Mouse (Mus musculus) MEL (cell line): ENCODE results near the gene Smc1b. TPM values are rescaled to one million over a fixed set of nuclear protein-coding genes. Genes with fewer than 3 reads are reported as not detected.

Experiments
- DNase-seq: peaks from one replicate; pipeline ENCODE4 v3.0.0; 2011; ENCODE audit warnings: low read depth, low spot score
- H3K27ac ChIP-seq: 2 replicates; pipeline ENCODE4 v1.5.1; 2012; ENCODE audit warnings: low read depth, mild to moderate bottlenecking, control low read depth, low read length, moderate library complexity; ENCODE audit not compliant: control insufficient read depth
- H3K27me3 ChIP-seq, 2 experiments: fragments of 150-350 bp in 1 of 2; sonication (generic) in 1 of 2; 2 replicates each; pipeline ENCODE4 v1.6.1; 2012; ENCODE audit warnings: low read length in 2 of 2, mild to moderate bottlenecking in 2 of 2, improper control_type of control experiment in 1 of 2, moderate library complexity in 1 of 2; ENCODE audit not compliant: insufficient read depth in 2 of 2, control insufficient read depth in 1 of 2
- H3K36me3 ChIP-seq, 2 experiments: 2 replicates each; pipeline ENCODE4 v1.6.1; 2012 to 2014; ENCODE audit warnings: low read length in 2 of 2, improper control_type of control experiment in 1 of 2, inconsistent platforms in 1 of 2, mild to moderate bottlenecking in 1 of 2; ENCODE audit not compliant: insufficient read depth in 2 of 2, control insufficient read depth in 1 of 2
- H3K4me1 ChIP-seq, 2 experiments: fragments of 150-350 bp in 1 of 2; sonication (generic) in 1 of 2; 2 replicates each; pipeline ENCODE4 v1.6.1; 2012; ENCODE audit warnings: low read length in 2 of 2, improper control_type of control experiment in 1 of 2, mild to moderate bottlenecking in 1 of 2; ENCODE audit not compliant: insufficient read depth in 2 of 2, control insufficient read depth in 1 of 2
- H3K4me3 ChIP-seq, 2 experiments: fragments of 150-350 bp in 1 of 2; sonication (generic) in 1 of 2; 2 replicates each; pipeline ENCODE4 v1.5.1; 2012; ENCODE audit warnings: low read depth in 2 of 2, low read length in 2 of 2, mild to moderate bottlenecking in 2 of 2, moderate library complexity in 2 of 2, control low read depth in 1 of 2, improper control_type of control experiment in 1 of 2; ENCODE audit not compliant: control insufficient read depth in 1 of 2, insufficient read depth in 1 of 2
- H3K79me2 ChIP-seq: 2 replicates; pipeline ENCODE4 v1.6.1; 2012; ENCODE audit warnings: mild to moderate bottlenecking, low read length, moderate library complexity; ENCODE audit not compliant: control insufficient read depth, poor library complexity, insufficient read depth
- H3K9ac ChIP-seq: 2 replicates; pipeline ENCODE4 v1.6.1; 2012; ENCODE audit warnings: low read depth, mild to moderate bottlenecking, control low read depth, low read length, moderate library complexity; ENCODE audit not compliant: control insufficient read depth, poor library complexity, severe bottlenecking
- H3K9me3 ChIP-seq: fragments of 150-350 bp; sonication (generic); replicated peaks from 2 replicates; pipeline ENCODE4 v1.6.1; 2012; ENCODE audit warnings: mild to moderate bottlenecking, low read length, improper control_type of control experiment, moderate library complexity; ENCODE audit not compliant: insufficient read depth
- CHD1 ChIP-seq: IDR thresholded peaks from 2 replicates; pipeline ENCODE4 v1.6.1; 2012; ENCODE audit warnings: low read depth, mild to moderate bottlenecking, inconsistent platforms, low read length, improper control_type of control experiment
- CHD2 ChIP-seq: IDR thresholded peaks from 2 replicates; pipeline ENCODE4 v1.6.1; 2011; ENCODE audit warnings: low read length, improper control_type of control experiment
- ELF1 ChIP-seq: IDR thresholded peaks from 2 replicates; pipeline ENCODE4 v1.6.1; 2014; ENCODE audit warnings: low read depth, mild to moderate bottlenecking, inconsistent platforms, low read length, improper control_type of control experiment, moderate library complexity
- EP300 ChIP-seq, 2 experiments: IDR thresholded peaks; 2 replicates each; pipeline ENCODE4 v1.6.1; 2011; ENCODE audit warnings: improper control_type of control experiment in 2 of 2, low read length in 2 of 2, low read depth in 1 of 2, mild to moderate bottlenecking in 1 of 2
- ETS1 ChIP-seq: IDR thresholded peaks from 2 replicates; pipeline ENCODE4 v1.6.1; 2012; ENCODE audit warnings: low read depth, mild to moderate bottlenecking, inconsistent platforms, low read length, improper control_type of control experiment, moderate library complexity
- HCFC1 ChIP-seq: IDR thresholded peaks from 2 replicates; pipeline ENCODE4 v1.6.1; 2012; ENCODE audit warnings: low read depth, mild to moderate bottlenecking, inconsistent platforms, low read length, improper control_type of control experiment, moderate library complexity
- JUND ChIP-seq: IDR thresholded peaks from 2 replicates; pipeline ENCODE4 v1.6.1; 2011; ENCODE audit warnings: low read depth, mild to moderate bottlenecking, improper control_type of control experiment, low read length
- KAT2A ChIP-seq: conservative IDR thresholded peaks from 2 replicates; pipeline ENCODE4 v1.6.1; 2012; ENCODE audit warnings: low read depth, low read length, improper control_type of control experiment, inconsistent platforms
- MAFK ChIP-seq: IDR thresholded peaks from 2 replicates; pipeline ENCODE4 v1.6.1; 2011; ENCODE audit warnings: low read depth, mild to moderate bottlenecking, low read length, improper control_type of control experiment, borderline replicate concordance
- MAZ ChIP-seq: IDR thresholded peaks from 2 replicates; pipeline ENCODE4 v1.6.1; 2012; ENCODE audit warnings: low read depth, mild to moderate bottlenecking, inconsistent platforms, low read length, improper control_type of control experiment
- MYB ChIP-seq: IDR thresholded peaks from 2 replicates; pipeline ENCODE4 v1.6.1; 2011; ENCODE audit warnings: mild to moderate bottlenecking, low read depth, low read length, improper control_type of control experiment
- MYC ChIP-seq: IDR thresholded peaks from 2 replicates; pipeline ENCODE4 v1.6.1; 2011; ENCODE audit warnings: low read depth, mild to moderate bottlenecking, low read length, improper control_type of control experiment, moderate library complexity
- NRF1 ChIP-seq: IDR thresholded peaks from 2 replicates; pipeline ENCODE4 v1.6.1; 2014; ENCODE audit warnings: low read depth, mild to moderate bottlenecking, inconsistent platforms, low read length, improper control_type of control experiment, moderate library complexity; ENCODE audit not compliant: poor library complexity, insufficient read depth, severe bottlenecking
- POLR2A ChIP-seq, 2 experiments: IDR thresholded peaks; 2 replicates each; pipeline ENCODE4 v1.6.1; 2011 to 2012; ENCODE audit warnings: low read length in 2 of 2, mild to moderate bottlenecking in 2 of 2, control low read depth in 1 of 2, improper control_type of control experiment in 1 of 2, low read depth in 1 of 2, moderate library complexity in 1 of 2; ENCODE audit not compliant: control insufficient read depth in 1 of 2, insufficient read depth in 1 of 2, poor library complexity in 1 of 2
- POLR2AphosphoS2 ChIP-seq: IDR thresholded peaks from 2 replicates; pipeline ENCODE4 v1.6.1; 2011; ENCODE audit warnings: low read length, improper control_type of control experiment
- POLR2AphosphoS5 ChIP-seq: IDR thresholded peaks from 2 replicates; pipeline ENCODE4 v1.6.1; 2012; ENCODE audit warnings: low read depth, borderline replicate concordance, mild to moderate bottlenecking, inconsistent platforms, low read length, moderate library complexity, mixed read lengths
- RCOR1 ChIP-seq: IDR thresholded peaks from 2 replicates; pipeline ENCODE4 v1.6.1; 2012; ENCODE audit warnings: low read depth, mild to moderate bottlenecking, inconsistent platforms, low read length, improper control_type of control experiment
- SIN3A ChIP-seq: IDR thresholded peaks from 2 replicates; pipeline ENCODE4 v1.6.1; 2012; ENCODE audit warnings: low read length, improper control_type of control experiment, inconsistent platforms
- SMC3 ChIP-seq: IDR thresholded peaks from 2 replicates; pipeline ENCODE4 v1.6.1; 2011; ENCODE audit warnings: low read depth, low read length, improper control_type of control experiment
- USF2 ChIP-seq, 2 experiments: IDR thresholded peaks; 2 replicates each; pipeline ENCODE4 v1.6.1; 2011 to 2012; ENCODE audit warnings: improper control_type of control experiment in 2 of 2, low read length in 2 of 2, borderline replicate concordance in 1 of 2, inconsistent platforms in 1 of 2, low read depth in 1 of 2, mild to moderate bottlenecking in 1 of 2; ENCODE audit not compliant: insufficient read depth in 1 of 2
- ZC3H11A ChIP-seq: IDR thresholded peaks from 2 replicates; pipeline ENCODE4 v1.6.1; 2012; ENCODE audit warnings: low read depth, mild to moderate bottlenecking, inconsistent platforms, low read length, improper control_type of control experiment
- ZKSCAN1 ChIP-seq: IDR thresholded peaks from 2 replicates; pipeline ENCODE4 v1.6.1; 2012; ENCODE audit warnings: low read depth, mild to moderate bottlenecking, inconsistent platforms, low read length, improper control_type of control experiment, moderate library complexity
- ZNF384 ChIP-seq: IDR thresholded peaks from 2 replicates; pipeline ENCODE4 v1.6.1; 2012; ENCODE audit warnings: low read depth, mild to moderate bottlenecking, inconsistent platforms, low read length, improper control_type of control experiment
- polyA plus RNA-seq, 2 experiments: library from polyadenylated mRNA; stranded (reverse) in 1 of 2; unstranded in 1 of 2; fragments of >175 nt in 1 of 2; fragments of >200 nt in 1 of 2; gene quantifications; 2 replicates each; pipeline versions ENCODE4 v1.2.1 to v1.2.4; 2012; ENCODE audit warnings: low replicate concordance in 2 of 2, low read depth in 1 of 2; ENCODE audit not compliant: insufficient read length in 2 of 2, insufficient read depth in 1 of 2, missing spikeins in 1 of 2
- total RNA-seq: library from RNA; depleted of rRNA; stranded (reverse); fragments of 300-350 nt; gene quantifications from 2 replicates; pipeline ENCODE4 v1.2.3, GENCODE M21; 2012

The Smc1b gene
- total and polyA plus RNA-seq, 3 experiments: not detected

DNA sequence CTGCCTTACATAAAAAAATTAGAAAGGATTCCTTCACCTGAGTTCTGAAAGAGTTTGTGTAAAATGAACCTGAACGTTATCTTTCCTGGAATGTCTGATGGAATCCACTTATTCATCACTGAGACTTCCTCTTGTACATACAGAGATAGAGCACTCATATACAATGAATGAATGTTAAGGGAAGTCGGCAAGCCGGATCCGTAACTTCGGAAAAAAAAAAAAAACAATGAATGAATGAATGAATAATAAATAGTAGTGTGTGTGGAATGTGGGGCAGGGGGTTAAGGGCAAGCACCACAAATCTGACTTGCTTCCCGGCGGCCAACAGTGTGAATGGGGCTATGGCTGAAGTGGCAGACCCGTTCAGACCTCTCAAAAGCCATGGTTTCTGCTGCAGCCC, 45.8 kb upstream of the Smc1b start:
- TF ChIP-seq ETS1 (no peak), MAZ (no peak), NRF1 (no peak), RCOR1 (no peak)
- TF ChIP-seq, all 39 proteins: peak for 0
- H3K36me3 ChIP-seq: no peaks in the 10 kb centered on the region
- no peaks in the 10 kb centered on the region for H3K79me2 ChIP-seq
- no peaks in the 10 kb centered on the region for H3K4me1 ChIP-seq
- no peak overlapping the region for H3K27ac ChIP-seq
- H3K4me3 ChIP-seq: no peak overlapping the region
- no peak overlapping the region for H3K9ac ChIP-seq
- DNase-seq: peak; percentile 86
- H3K27me3 ChIP-seq: no peaks in the 10 kb centered on the region
- H3K9me3 ChIP-seq: no peaks in the 10 kb centered on the region

DNA sequence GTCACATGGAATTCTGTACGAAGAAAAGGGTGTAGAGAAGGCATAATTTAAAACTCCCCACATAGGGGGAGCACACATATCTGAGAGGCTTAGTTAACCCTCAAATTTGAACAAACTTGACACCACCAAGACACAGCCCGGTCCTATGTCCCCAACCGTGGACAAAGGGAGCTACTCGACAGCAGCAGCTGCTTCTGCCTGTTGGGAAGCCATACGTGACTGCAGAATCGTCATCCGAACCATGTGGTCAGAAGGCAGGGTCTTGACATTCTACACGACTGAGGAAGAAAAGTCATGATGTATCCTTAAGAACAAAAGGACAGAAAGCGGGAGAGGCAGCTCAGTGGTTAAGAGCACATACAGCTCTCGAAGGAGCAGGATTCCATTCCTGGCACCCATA, 42.3 kb upstream of the Smc1b start:
- no peak for DNase-seq
- Histone ChIP-seq H3K4me1 (no peaks in the 10 kb centered on the region), H3K36me3 (no peaks in the 10 kb centered on the region), H3K9me3 (no peaks in the 10 kb centered on the region), H3K4me3 (no peak overlapping the region), H3K27me3 (no peaks in the 10 kb centered on the region), H3K27ac (no peak overlapping the region), H3K9ac (no peak overlapping the region), H3K79me2 (no peaks in the 10 kb centered on the region)
- TF ChIP-seq POLR2AphosphoS2: no peak
- TF ChIP-seq JUND: no peak
- TF ChIP-seq CHD1: no peak
- no peak for TF ChIP-seq SIN3A
- TF ChIP-seq SMC3: no peak
- TF ChIP-seq USF2 (IDR thresholded peaks at IDR 0.05; ENCODE audit: borderline replicate concordance in 1 of 2, insufficient read depth in 1 of 2, low read depth in 1 of 2, low read length in 2 of 2): no peak
- TF ChIP-seq RCOR1: no peak
- no peak for TF ChIP-seq MAZ
- TF ChIP-seq MYC: no peak
- no peak for TF ChIP-seq ELF1
- no peak for TF ChIP-seq POLR2A (IDR thresholded peaks at IDR 0.05; ENCODE audit: control insufficient read depth in 1 of 2, insufficient read depth in 1 of 2, low read depth in 1 of 2, low read length in 2 of 2, poor library complexity in 1 of 2)
- TF ChIP-seq POLR2AphosphoS5: no peak
- TF ChIP-seq NRF1: no peak

DNA sequence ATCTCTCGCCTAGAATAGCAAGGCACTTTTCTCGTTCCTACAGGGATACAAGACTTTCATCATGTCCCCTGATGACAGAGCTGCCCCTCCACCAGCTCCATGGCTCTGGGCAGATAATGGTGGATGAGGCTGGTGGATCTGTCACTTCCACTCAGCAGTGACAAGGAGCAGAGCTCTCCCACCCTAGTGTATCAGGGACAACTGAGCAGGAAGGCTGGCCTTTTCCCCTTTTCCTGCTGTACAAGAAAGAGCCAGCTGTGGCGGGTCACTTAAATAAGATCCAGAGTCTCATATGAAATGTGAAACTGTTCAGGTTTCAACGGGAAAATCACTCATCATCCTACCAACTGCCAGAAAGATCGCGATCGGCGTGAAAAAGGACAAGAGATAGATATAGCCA, 41.7 kb upstream of the Smc1b start:
- Histone ChIP-seq H3K79me2 (no peaks in the 10 kb centered on the region), H3K4me1 (no peaks in the 10 kb centered on the region), H3K27ac (no peak overlapping the region)
- TF ChIP-seq MYB (no peak), EP300 (IDR thresholded peaks at IDR 0.05; ENCODE audit: low read depth in 1 of 2, low read length in 2 of 2) (no peak), MAFK (no peak), ZNF384 (no peak), HCFC1 (no peak), ZC3H11A (no peak), POLR2A (IDR thresholded peaks at IDR 0.05; ENCODE audit: control insufficient read depth in 1 of 2, insufficient read depth in 1 of 2, low read depth in 1 of 2, low read length in 2 of 2, poor library complexity in 1 of 2) (no peak), KAT2A (no peak), CHD2 (no peak), ZKSCAN1 (no peak), SIN3A (no peak)
- TF ChIP-seq, all 39 proteins: peak for 0
- no peak overlapping the region for H3K4me3 ChIP-seq
- H3K36me3 ChIP-seq: no peaks in the 10 kb centered on the region
- no peaks in the 10 kb centered on the region for H3K9me3 ChIP-seq
- no peak for DNase-seq
- H3K9ac ChIP-seq: no peak overlapping the region
- H3K27me3 ChIP-seq: no peaks in the 10 kb centered on the region
